Mouse (Mus musculus): ENCODE measurements around the gene Gbx1. TPM values are rescaled to one million over a fixed set of nuclear protein-coding genes. Genes with fewer than 3 reads are reported as not detected.

Gene Gbx1
- polyA plus RNA-seq, 1 experiment: 5.0 TPM

- DNase-seq (ENCODE audit: low read depth): no peak
- TF ChIP-seq CTCF (IDR thresholded peaks at IDR 0.05; ENCODE audit: borderline replicate concordance, extremely low read depth, insufficient read depth, insufficient read length): no peak
- no peak for TF ChIP-seq POLR2A (IDR thresholded peaks at IDR 0.05; ENCODE audit: borderline replicate concordance, extremely low read depth, insufficient read depth, insufficient read length, poor library complexity, severe bottlenecking)
These were observed 12.7 kb upstream of the Gbx1 start for GRCm38 (mm10) chr5:24539571-24540296.

- DNase-seq (ENCODE audit: low read depth): no peak
- no peak for TF ChIP-seq CTCF (IDR thresholded peaks at IDR 0.05; ENCODE audit: borderline replicate concordance, extremely low read depth, insufficient read depth, insufficient read length)
- no peak for TF ChIP-seq POLR2A (IDR thresholded peaks at IDR 0.05; ENCODE audit: borderline replicate concordance, extremely low read depth, insufficient read depth, insufficient read length, poor library complexity, severe bottlenecking)
These were observed 10.6 kb upstream of the Gbx1 start for GRCm38 (mm10) chr5:24537618-24538017.

GRCm38 (mm10) chr5:24536511-24536910 is 9.5 kb upstream of the Gbx1 start:
- DNase-seq (ENCODE audit: low read depth): no peak
- TF ChIP-seq CTCF (IDR thresholded peaks at IDR 0.05; ENCODE audit: borderline replicate concordance, extremely low read depth, insufficient read depth, insufficient read length): no peak
- no peak for TF ChIP-seq POLR2A (IDR thresholded peaks at IDR 0.05; ENCODE audit: borderline replicate concordance, extremely low read depth, insufficient read depth, insufficient read length, poor library complexity, severe bottlenecking)

GRCm38 (mm10) chr5:24535731-24536130 is 8.7 kb upstream of the Gbx1 start:
- no peak for DNase-seq (ENCODE audit: low read depth)
- TF ChIP-seq POLR2A (IDR thresholded peaks at IDR 0.05; ENCODE audit: borderline replicate concordance, extremely low read depth, insufficient read depth, insufficient read length, poor library complexity, severe bottlenecking) (no peak), CTCF (IDR thresholded peaks at IDR 0.05; ENCODE audit: borderline replicate concordance, extremely low read depth, insufficient read depth, insufficient read length) (no peak)

- DNase-seq (ENCODE audit: low read depth): no peak
- TF ChIP-seq CTCF (IDR thresholded peaks at IDR 0.05; ENCODE audit: borderline replicate concordance, extremely low read depth, insufficient read depth, insufficient read length): peak; percentile 34; the same call in 1 of the 2 replicates
- no peak for TF ChIP-seq POLR2A (IDR thresholded peaks at IDR 0.05; ENCODE audit: borderline replicate concordance, extremely low read depth, insufficient read depth, insufficient read length, poor library complexity, severe bottlenecking)
These were observed 7.3 kb upstream of the Gbx1 start for GRCm38 (mm10) chr5:24534292-24534691.

GRCm38 (mm10) chr5:24533391-24533790 is 6.4 kb upstream of the Gbx1 start:
- DNase-seq (ENCODE audit: low read depth): no peak
- TF ChIP-seq CTCF (IDR thresholded peaks at IDR 0.05; ENCODE audit: borderline replicate concordance, extremely low read depth, insufficient read depth, insufficient read length): no peak
- no peak for TF ChIP-seq POLR2A (IDR thresholded peaks at IDR 0.05; ENCODE audit: borderline replicate concordance, extremely low read depth, insufficient read depth, insufficient read length, poor library complexity, severe bottlenecking)

- TF ChIP-seq CTCF (IDR thresholded peaks at IDR 0.05; ENCODE audit: borderline replicate concordance, extremely low read depth, insufficient read depth, insufficient read length) (peak; percentile 100), POLR2A (IDR thresholded peaks at IDR 0.05; ENCODE audit: borderline replicate concordance, extremely low read depth, insufficient read depth, insufficient read length, poor library complexity, severe bottlenecking) (no peak)
- peak; percentile 93 for DNase-seq (ENCODE audit: low read depth)
These were observed 3.2 kb upstream of the Gbx1 start for GRCm38 (mm10) chr5:24530042-24530689.

- no peak for DNase-seq (ENCODE audit: low read depth)
- TF ChIP-seq CTCF (IDR thresholded peaks at IDR 0.05; ENCODE audit: borderline replicate concordance, extremely low read depth, insufficient read depth, insufficient read length) (no peak), POLR2A (IDR thresholded peaks at IDR 0.05; ENCODE audit: borderline replicate concordance, extremely low read depth, insufficient read depth, insufficient read length, poor library complexity, severe bottlenecking) (no peak)
These were observed 778 bp upstream of the Gbx1 start for GRCm38 (mm10) chr5:24527780-24528179.

- DNase-seq (ENCODE audit: low read depth): no peak
- TF ChIP-seq POLR2A (IDR thresholded peaks at IDR 0.05; ENCODE audit: borderline replicate concordance, extremely low read depth, insufficient read depth, insufficient read length, poor library complexity, severe bottlenecking) (no peak), CTCF (IDR thresholded peaks at IDR 0.05; ENCODE audit: borderline replicate concordance, extremely low read depth, insufficient read depth, insufficient read length) (no peak)
These were observed 663 bp downstream of the Gbx1 start for GRCm38 (mm10) chr5:24526190-24526888.

GRCm38 (mm10) chr5:24525360-24526189 is 1.4 kb downstream of the Gbx1 start:
- TF ChIP-seq CTCF (IDR thresholded peaks at IDR 0.05; ENCODE audit: borderline replicate concordance, extremely low read depth, insufficient read depth, insufficient read length): no peak
- no peak for TF ChIP-seq POLR2A (IDR thresholded peaks at IDR 0.05; ENCODE audit: borderline replicate concordance, extremely low read depth, insufficient read depth, insufficient read length, poor library complexity, severe bottlenecking)
- DNase-seq (ENCODE audit: low read depth): no peak

GRCm38 (mm10) chr5:24524522-24524921 is 2.5 kb downstream of the Gbx1 start:
- no peak for TF ChIP-seq POLR2A (IDR thresholded peaks at IDR 0.05; ENCODE audit: borderline replicate concordance, extremely low read depth, insufficient read depth, insufficient read length, poor library complexity, severe bottlenecking)
- no peak for TF ChIP-seq CTCF (IDR thresholded peaks at IDR 0.05; ENCODE audit: borderline replicate concordance, extremely low read depth, insufficient read depth, insufficient read length)
- DNase-seq (ENCODE audit: low read depth): no peak
